Mouse (Mus musculus): Measurements from ENCODE around the gene Srpk1. TPM values are rescaled to one million over a fixed set of nuclear protein-coding genes. Genes with fewer than 3 reads are reported as not detected.
"Not testable (repeated sequence)": the region's sequence is repeated elsewhere in the genome, so short reads cannot be mapped to it uniquely, and the experiment has no call there.

Gene Srpk1
- polyA plus RNA-seq, 1 experiment from 2014 or later: 107 TPM

GRCm38 (mm10) chr17:28554021-28554420 lies 68.5 kb downstream of the Srpk1 start:
- H3K36me3 ChIP-seq (ENCODE audit: control insufficient read depth, insufficient read depth); H3K4me1 ChIP-seq (replicated peaks; ENCODE audit: control insufficient read depth, insufficient read depth, low read length); H3K9me3 ChIP-seq (ENCODE audit: control insufficient read depth, low read length); H3K27ac ChIP-seq (ENCODE audit: low read length); H3K27me3 ChIP-seq (replicated peaks; ENCODE audit: control insufficient read depth, insufficient read depth, low read length); H3K4me2 ChIP-seq (ENCODE audit: low read length); H3K9ac ChIP-seq (replicated peaks; ENCODE audit: low read depth, low read length); ATAC-seq; H3K4me3 ChIP-seq (replicated peaks; ENCODE audit: low read length): not testable (repeated sequence)
- WGBS: 89% methylated on average over 4 of the region's 4 CpGs

GRCm38 (mm10) chr17:28553040-28553793 lies 69.3 kb downstream of the Srpk1 start:
- H3K27ac ChIP-seq (ENCODE audit: low read length): no peak overlapping the region
- H3K4me3 ChIP-seq (replicated peaks; ENCODE audit: low read length): no peak overlapping the region
- H3K36me3 ChIP-seq (ENCODE audit: control insufficient read depth, insufficient read depth): no peaks in the 10 kb centered on the region
- peaks cover 4% of the 10 kb centered on the region; the same call in 1 of the 2 replicates for H3K4me1 ChIP-seq (replicated peaks; ENCODE audit: control insufficient read depth, insufficient read depth, low read length)
- 8% methylated on average over 14 of the region's 14 CpGs for WGBS
- no peaks in the 10 kb centered on the region for H3K27me3 ChIP-seq (replicated peaks; ENCODE audit: control insufficient read depth, insufficient read depth, low read length)
- H3K9ac ChIP-seq (replicated peaks; ENCODE audit: low read depth, low read length): no peak overlapping the region
- no peak for ATAC-seq
- H3K9me3 ChIP-seq (ENCODE audit: control insufficient read depth, low read length): no peaks in the 10 kb centered on the region
- no peak overlapping the region for H3K4me2 ChIP-seq (ENCODE audit: low read length)

GRCm38 (mm10) chr17:28549111-28549510 lies 73.4 kb downstream of the Srpk1 start, which contains the start of gene Clpsl2:
Clpsl2 (plus strand) TSS chr17:28549411.
- Histone ChIP-seq H3K27ac (ENCODE audit: low read length) (no peak within 1 kb of the TSS), H3K36me3 (ENCODE audit: control insufficient read depth, insufficient read depth) (no peaks in the 10 kb centered on the region), H3K9ac (replicated peaks; ENCODE audit: low read depth, low read length) (no peak within 1 kb of the TSS), H3K9me3 (ENCODE audit: control insufficient read depth, low read length) (no peaks in the 10 kb centered on the region), H3K4me1 (replicated peaks; ENCODE audit: control insufficient read depth, insufficient read depth, low read length) (no peaks in the 10 kb centered on the region), H3K27me3 (replicated peaks; ENCODE audit: control insufficient read depth, insufficient read depth, low read length) (no peaks in the 10 kb centered on the region), H3K4me3 (replicated peaks; ENCODE audit: low read length) (no peak within 1 kb of the TSS), H3K4me2 (ENCODE audit: low read length) (no peak within 1 kb of the TSS)
- ATAC-seq: no peak
- 75% methylated on average over 14 of the region's 14 CpGs for WGBS

GRCm38 (mm10) chr17:28548550-28548949 lies 74.0 kb downstream of the Srpk1 start:
- no peak for ATAC-seq
- Histone ChIP-seq H3K4me3 (replicated peaks; ENCODE audit: low read length) (no peak overlapping the region), H3K9me3 (ENCODE audit: control insufficient read depth, low read length) (no peaks in the 10 kb centered on the region), H3K27ac (ENCODE audit: low read length) (no peak overlapping the region), H3K27me3 (replicated peaks; ENCODE audit: control insufficient read depth, insufficient read depth, low read length) (no peaks in the 10 kb centered on the region), H3K9ac (replicated peaks; ENCODE audit: low read depth, low read length) (no peak overlapping the region), H3K4me2 (ENCODE audit: low read length) (no peak overlapping the region), H3K36me3 (ENCODE audit: control insufficient read depth, insufficient read depth) (no peaks in the 10 kb centered on the region), H3K4me1 (replicated peaks; ENCODE audit: control insufficient read depth, insufficient read depth, low read length) (no peaks in the 10 kb centered on the region)
- WGBS: 76% methylated on average over 11 of the region's 11 CpGs

GRCm38 (mm10) chr17:28546925-28547324 lies 75.6 kb downstream of the Srpk1 start:
- ATAC-seq: no peak
- Histone ChIP-seq H3K4me3 (replicated peaks; ENCODE audit: low read length) (no peak overlapping the region), H3K4me2 (ENCODE audit: low read length) (no peak overlapping the region), H3K4me1 (replicated peaks; ENCODE audit: control insufficient read depth, insufficient read depth, low read length) (no peaks in the 10 kb centered on the region), H3K36me3 (ENCODE audit: control insufficient read depth, insufficient read depth) (no peaks in the 10 kb centered on the region), H3K27me3 (replicated peaks; ENCODE audit: control insufficient read depth, insufficient read depth, low read length) (no peaks in the 10 kb centered on the region), H3K9me3 (ENCODE audit: control insufficient read depth, low read length) (no peaks in the 10 kb centered on the region), H3K9ac (replicated peaks; ENCODE audit: low read depth, low read length) (no peak overlapping the region), H3K27ac (ENCODE audit: low read length) (no peak overlapping the region)
- 82% methylated on average over 1 of the region's 1 CpGs for WGBS

- ATAC-seq: no peak
- H3K27me3 ChIP-seq (replicated peaks; ENCODE audit: control insufficient read depth, insufficient read depth, low read length): no peaks in the 10 kb centered on the region
- H3K9me3 ChIP-seq (ENCODE audit: control insufficient read depth, low read length): 0 out of 2 replicates have a peak, but pooled peaks cover 5% of the 10 kb centered on the region
- no peak overlapping the region for H3K27ac ChIP-seq (ENCODE audit: low read length)
- H3K4me1 ChIP-seq (replicated peaks; ENCODE audit: control insufficient read depth, insufficient read depth, low read length): no peaks in the 10 kb centered on the region
- H3K9ac ChIP-seq (replicated peaks; ENCODE audit: low read depth, low read length): no peak overlapping the region
- H3K36me3 ChIP-seq (ENCODE audit: control insufficient read depth, insufficient read depth): no peaks in the 10 kb centered on the region
- WGBS: 52% methylated on average over 12 of the region's 12 CpGs
- no peak overlapping the region for H3K4me2 ChIP-seq (ENCODE audit: low read length)
- H3K4me3 ChIP-seq (replicated peaks; ENCODE audit: low read length): no peak overlapping the region
These were observed 84.6 kb downstream of the Srpk1 start for GRCm38 (mm10) chr17:28537881-28538280.

Small RNAs within 50 kb of the gene (microRNA-seq; reads per million reads assigned to microRNA genes)
- gene Mir6969: not detected

Other genes starting within 250 kb of the Srpk1 start
- gene Fkbp5, start 105.2 kb downstream of the Srpk1 start, polyA plus RNA-seq (2015; fragmentation: Nextera tagmentation; extraction: Ambion mirVana): 39.3 and 41.7 TPM in 2 replicates
- gene Armc12, start 91.9 kb downstream of the Srpk1 start, polyA plus RNA-seq (2015; fragmentation: Nextera tagmentation; extraction: Ambion mirVana): not detected in 2 replicates
- not detected in 2 replicates for gene Clpsl2, start 73.3 kb downstream of the Srpk1 start, polyA plus RNA-seq (2015; fragmentation: Nextera tagmentation; extraction: Ambion mirVana)
- gene Clps, start 61.9 kb downstream of the Srpk1 start, polyA plus RNA-seq (2015; fragmentation: Nextera tagmentation; extraction: Ambion mirVana): not detected in 2 replicates
- gene Lhfpl5, start 47.1 kb downstream of the Srpk1 start, polyA plus RNA-seq (2015; fragmentation: Nextera tagmentation; extraction: Ambion mirVana): 5.3 and 8.3 TPM in 2 replicates
- gene Slc26a8, start 67.5 kb upstream of the Srpk1 start, polyA plus RNA-seq (2015; fragmentation: Nextera tagmentation; extraction: Ambion mirVana): 1.2 and 3.4 TPM in 2 replicates
- gene Mapk14, start 68.6 kb upstream of the Srpk1 start, polyA plus RNA-seq (2015; fragmentation: Nextera tagmentation; extraction: Ambion mirVana): 27.2 and 27.8 TPM in 2 replicates
- 0.43 and 3.5 TPM in 2 replicates for gene AC170998.1, start 103.4 kb upstream of the Srpk1 start, polyA plus RNA-seq (2015; fragmentation: Nextera tagmentation; extraction: Ambion mirVana)
- 0.47 and 1.1 TPM in 2 replicates for gene Mapk13, start 146.6 kb upstream of the Srpk1 start, polyA plus RNA-seq (2015; fragmentation: Nextera tagmentation; extraction: Ambion mirVana)
- gene Brpf3, start 178.4 kb upstream of the Srpk1 start, polyA plus RNA-seq (2015; fragmentation: Nextera tagmentation; extraction: Ambion mirVana): 7.1 and 8.5 TPM in 2 replicates
- not detected in 2 replicates for gene Pnpla1, start 235.7 kb upstream of the Srpk1 start, polyA plus RNA-seq (2015; fragmentation: Nextera tagmentation; extraction: Ambion mirVana)

Data from forebrain, embryonic 16.5 days (tissue).